Mouse (Mus musculus): ENCODE results near the gene Ubac2.

- TF ChIP-seq CTCF (IDR thresholded peaks at IDR 0.05; ENCODE audit: borderline replicate concordance, extremely low read depth, insufficient read depth, insufficient read length) = no peak
- TF ChIP-seq POLR2A (IDR thresholded peaks at IDR 0.05; ENCODE audit: borderline replicate concordance, extremely low read depth, insufficient read depth, insufficient read length, poor library complexity, severe bottlenecking) = no peak
Measured at GRCm38 (mm10) chr14:121946728-121947127, 68.3 kb downstream of the Ubac2 start.

Measured in brain, embryonic 14.5 days (tissue).